Mouse (Mus musculus): ENCODE measurements around the gene Srr. TPM values are rescaled to one million over a fixed set of nuclear protein-coding genes. Genes with fewer than 3 reads are reported as not detected.

The Srr gene
- total RNA-seq (2017), result 5.2 and 5.5 TPM in 2 replicates

- peak; percentile 94 for ATAC-seq (ENCODE audit: extremely low read depth, insufficient number of reproducible peaks, low FRiP score, poor library complexity, severe bottlenecking)
Measured at GRCm38 (mm10) chr11:74925577-74926387, at the start of gene Srr, which contains the start of gene Smg6. Srr (minus strand) TSS chr11:74925948. Smg6 (plus strand) TSS chr11:74925823.

GRCm38 (mm10) chr11:74974615-74975014 is 48.9 kb upstream of the Srr start:
- no peak for ATAC-seq (ENCODE audit: extremely low read depth, insufficient number of reproducible peaks, low FRiP score, poor library complexity, severe bottlenecking)

- no peak for ATAC-seq (ENCODE audit: extremely low read depth, insufficient number of reproducible peaks, low FRiP score, poor library complexity, severe bottlenecking)
Measured at GRCm38 (mm10) chr11:74973290-74974157, 47.8 kb upstream of the Srr start.

- no peak for ATAC-seq (ENCODE audit: extremely low read depth, insufficient number of reproducible peaks, low FRiP score, poor library complexity, severe bottlenecking)
Measured at GRCm38 (mm10) chr11:74965516-74965915, 39.8 kb upstream of the Srr start.

- ATAC-seq (ENCODE audit: extremely low read depth, insufficient number of reproducible peaks, low FRiP score, poor library complexity, severe bottlenecking), result no peak
Measured at GRCm38 (mm10) chr11:74962846-74963407, 37.2 kb upstream of the Srr start.

GRCm38 (mm10) chr11:74961953-74962352 is 36.2 kb upstream of the Srr start:
- no peak for ATAC-seq (ENCODE audit: extremely low read depth, insufficient number of reproducible peaks, low FRiP score, poor library complexity, severe bottlenecking)

- no peak for ATAC-seq (ENCODE audit: extremely low read depth, insufficient number of reproducible peaks, low FRiP score, poor library complexity, severe bottlenecking)
Measured at GRCm38 (mm10) chr11:74960031-74960551, 34.3 kb upstream of the Srr start.

- no peak for ATAC-seq (ENCODE audit: extremely low read depth, insufficient number of reproducible peaks, low FRiP score, poor library complexity, severe bottlenecking)
Measured at GRCm38 (mm10) chr11:74959501-74959900, 33.8 kb upstream of the Srr start.

- ATAC-seq (ENCODE audit: extremely low read depth, insufficient number of reproducible peaks, low FRiP score, poor library complexity, severe bottlenecking), result no peak
Measured at GRCm38 (mm10) chr11:74957600-74957999, 31.9 kb upstream of the Srr start.

GRCm38 (mm10) chr11:74956006-74956405 is 30.3 kb upstream of the Srr start:
- ATAC-seq (ENCODE audit: extremely low read depth, insufficient number of reproducible peaks, low FRiP score, poor library complexity, severe bottlenecking), result no peak

- ATAC-seq (ENCODE audit: extremely low read depth, insufficient number of reproducible peaks, low FRiP score, poor library complexity, severe bottlenecking), result no peak
Measured at GRCm38 (mm10) chr11:74954901-74955300, 29.2 kb upstream of the Srr start.

- no peak for ATAC-seq (ENCODE audit: extremely low read depth, insufficient number of reproducible peaks, low FRiP score, poor library complexity, severe bottlenecking)
Measured at GRCm38 (mm10) chr11:74946348-74946747, 20.6 kb upstream of the Srr start.

GRCm38 (mm10) chr11:74930391-74930790 is 4.6 kb upstream of the Srr start:
- no peak for ATAC-seq (ENCODE audit: extremely low read depth, insufficient number of reproducible peaks, low FRiP score, poor library complexity, severe bottlenecking)

GRCm38 (mm10) chr11:74929111-74929510 is 3.4 kb upstream of the Srr start:
- no peak for ATAC-seq (ENCODE audit: extremely low read depth, insufficient number of reproducible peaks, low FRiP score, poor library complexity, severe bottlenecking)

GRCm38 (mm10) chr11:74927236-74927725 is 1.5 kb upstream of the Srr start:
- no peak for ATAC-seq (ENCODE audit: extremely low read depth, insufficient number of reproducible peaks, low FRiP score, poor library complexity, severe bottlenecking)

- no peak for ATAC-seq (ENCODE audit: extremely low read depth, insufficient number of reproducible peaks, low FRiP score, poor library complexity, severe bottlenecking)
Measured at GRCm38 (mm10) chr11:74926388-74927005, 749 bp upstream of the Srr start.

- ATAC-seq (ENCODE audit: extremely low read depth, insufficient number of reproducible peaks, low FRiP score, poor library complexity, severe bottlenecking), result no peak
Measured at GRCm38 (mm10) chr11:74924149-74924548, 1.6 kb downstream of the Srr start.

GRCm38 (mm10) chr11:74919249-74919648 is 6.5 kb downstream of the Srr start:
- ATAC-seq (ENCODE audit: extremely low read depth, insufficient number of reproducible peaks, low FRiP score, poor library complexity, severe bottlenecking), result no peak

- no peak for ATAC-seq (ENCODE audit: extremely low read depth, insufficient number of reproducible peaks, low FRiP score, poor library complexity, severe bottlenecking)
Measured at GRCm38 (mm10) chr11:74912492-74912891, 13.3 kb downstream of the Srr start.

Data from neutrophil, adult 5-6 weeks (primary cell).